Comparison of ENCODE assay signal across 8 mouse cellular contexts in the genomic region with DNA sequence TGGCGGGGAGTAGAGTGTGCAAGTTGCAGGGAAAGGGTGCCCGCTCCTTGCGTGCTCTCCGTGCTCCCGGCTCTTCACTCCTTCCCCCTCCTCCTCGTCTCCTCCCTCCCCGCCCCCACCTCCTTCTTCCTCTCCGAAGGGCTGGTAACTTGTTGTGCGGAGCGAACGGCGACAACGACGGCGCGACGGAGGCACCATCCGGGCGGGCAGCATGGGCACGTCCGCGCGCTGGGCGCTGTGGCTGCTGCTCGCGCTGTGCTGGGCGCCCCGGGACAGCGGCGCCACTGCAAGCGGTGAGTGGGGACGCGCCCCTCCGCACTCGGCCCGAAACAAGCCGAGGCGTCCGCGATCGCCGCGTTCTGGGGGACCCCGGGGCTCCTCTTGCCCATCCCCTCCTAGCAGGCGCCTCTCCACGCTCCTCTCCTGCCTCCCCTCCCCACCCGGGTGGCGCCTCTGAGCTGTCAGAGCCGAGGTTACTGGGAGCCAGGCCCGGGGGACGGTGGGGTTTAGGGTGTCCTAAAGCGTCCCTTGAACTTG. TPM values are rescaled to one million over a fixed set of nuclear protein-coding genes. Genes with fewer than 3 reads are reported as not detected.
DNase-seq lines count a peak whose midpoint lies in the region; ATAC-seq and TF ChIP-seq lines count a peak whose summit lies in the region.

No protein-coding gene starts in this region.

- no peak overlapping the region for H3K27ac ChIP-seq in ES-E14 (ENCODE audit: insufficient read depth, low read depth, low read length, poor library complexity, severe bottlenecking)
- peak overlapping the region; percentile 98 for H3K27ac ChIP-seq in brown adipose tissue, adult 24 weeks (replicated peaks; ENCODE audit: low read depth, low read length)
- peak overlapping the region; percentile 93 for H3K27ac ChIP-seq in forebrain, embryonic 14.5 days (ENCODE audit: low read depth, low read length)
- peak overlapping the region; percentile 91 for H3K27ac ChIP-seq in heart, postnatal 0 days (ENCODE audit: low read depth)
- no peak overlapping the region for H3K27ac ChIP-seq in liver, postnatal 0 days (ENCODE audit: low read depth)

- peaks cover 0 to 4% of the 10 kb centered on the region in 2 experiments; a peak in 2 of 4 replicates for H3K4me1 ChIP-seq in ES-E14 (ENCODE audit: control insufficient read depth in 2 of 2, insufficient read depth in 2 of 2, low read length in 2 of 2, poor library complexity in 1 of 2)
- 0 out of 2 replicates have a peak, but pooled peaks cover 3% of the 10 kb centered on the region for H3K4me1 ChIP-seq in brown adipose tissue, adult 24 weeks (ENCODE audit: control insufficient read depth, insufficient read depth, insufficient read length, low read length)
- H3K4me1 ChIP-seq in forebrain, embryonic 14.5 days (ENCODE audit: control insufficient read depth, insufficient read depth, low read length), result peaks cover 10% of the 10 kb centered on the region; the same call in 1 of the 2 replicates
- peaks cover 12% of the 10 kb centered on the region; the same call in 1 of the 2 replicates for H3K4me1 ChIP-seq in heart, postnatal 0 days (ENCODE audit: control insufficient read depth, insufficient read depth)
- peaks cover 4% of the 10 kb centered on the region; the same call in 1 of the 2 replicates for H3K4me1 ChIP-seq in liver, postnatal 0 days (ENCODE audit: insufficient read depth)

- TF ChIP-seq CTCF in heart, postnatal 0 days (IDR thresholded peaks at IDR 0.05; ENCODE audit: low read depth), result no peak
- TF ChIP-seq CTCF in liver, postnatal 0 days (IDR thresholded peaks at IDR 0.05; ENCODE audit: low read depth), result no peak

- TF ChIP-seq EP300 in heart, postnatal 0 days (IDR thresholded peaks at IDR 0.05; ENCODE audit: low read depth), result no peak
- no peak for TF ChIP-seq EP300 in liver, postnatal 0 days (IDR thresholded peaks at IDR 0.05; ENCODE audit: low read depth)

- DNase-seq in ES-E14 (ENCODE audit: low read depth, low spot score), result peak; percentile 21
- DNase-seq in forebrain, embryonic 14.5 days (ENCODE audit: low spot score), result peak; percentile 83
- peak; percentile 57 for DNase-seq in heart, postnatal 0 days (ENCODE audit: low spot score)
- DNase-seq in kidney, postnatal 4 days, result peak; percentile 66 to 79
- DNase-seq in liver, postnatal 0 days, result peak; percentile 35
- DNase-seq in ovary, adult 18-20 months (ENCODE audit: low spot score), result peak; percentile 9
- DNase-seq in urinary bladder, postnatal 36 days (ENCODE audit: low spot score in 2 of 2), result peak; percentile 25 to 36

- no peaks in the 10 kb centered on the region for H3K36me3 ChIP-seq in ES-E14 (ENCODE audit: control insufficient read depth, insufficient read depth, low read length, poor library complexity, severe bottlenecking)
- H3K36me3 ChIP-seq in forebrain, embryonic 14.5 days (ENCODE audit: control insufficient read depth, insufficient read depth, low read length), result no peaks in the 10 kb centered on the region
- no peaks in the 10 kb centered on the region for H3K36me3 ChIP-seq in heart, postnatal 0 days (replicated peaks; ENCODE audit: control insufficient read depth, insufficient read depth, low read length)
- no peaks in the 10 kb centered on the region for H3K36me3 ChIP-seq in liver, postnatal 0 days (replicated peaks; ENCODE audit: insufficient read depth, low read length)

- in situ Hi-C loops in ES-E14 (cut with MboI; ENCODE audit: low sequenced_read_pairs in 2 of 2, unreplicated experiment in 2 of 2), result no loop called here

- ATAC-seq in forebrain, embryonic 14.5 days, result peak; percentile 73
- peak; percentile 34 for ATAC-seq in heart, postnatal 0 days (ENCODE audit: insufficient read depth, low read depth)
- ATAC-seq in liver, postnatal 0 days, result peak; percentile 38

- H3K4me3 ChIP-seq in ES-E14 (ENCODE audit: insufficient read depth in 1 of 2, low read depth in 1 of 2, low read length in 2 of 2, poor library complexity in 1 of 2, severe bottlenecking in 1 of 2), result peak overlapping the region; percentile 73 to 92
- H3K4me3 ChIP-seq in brown adipose tissue, adult 24 weeks (ENCODE audit: insufficient read depth, low read depth, low read length), result peak overlapping the region; percentile 74
- H3K4me3 ChIP-seq in forebrain, embryonic 14.5 days (ENCODE audit: low read depth, low read length), result peak overlapping the region; percentile 78
- H3K4me3 ChIP-seq in heart, postnatal 0 days (ENCODE audit: low read depth, low read length), result peak overlapping the region; percentile 81
- H3K4me3 ChIP-seq in liver, postnatal 0 days (ENCODE audit: low read depth, low read length), result peak overlapping the region; percentile 52

- H3K9me3 ChIP-seq in ES-E14 (ENCODE audit: control insufficient read depth, insufficient read depth, low read depth, low read length), result no peaks in the 10 kb centered on the region
- H3K9me3 ChIP-seq in forebrain, embryonic 14.5 days (replicated peaks; ENCODE audit: control insufficient read depth, low read length), result no peaks in the 10 kb centered on the region
- H3K9me3 ChIP-seq in heart, postnatal 0 days (replicated peaks; ENCODE audit: control insufficient read depth, low read length), result no peaks in the 10 kb centered on the region
- H3K9me3 ChIP-seq in liver, postnatal 0 days (ENCODE audit: low read length), result no peaks in the 10 kb centered on the region

- peak overlapping the region; percentile 77; the same call in 1 of the 2 replicates for H3K9ac ChIP-seq in ES-E14 (ENCODE audit: insufficient read depth, low read depth, low read length, poor library complexity, severe bottlenecking)
- H3K9ac ChIP-seq in forebrain, embryonic 14.5 days (ENCODE audit: low read length), result peak overlapping the region; percentile 87
- peak overlapping the region; percentile 87 for H3K9ac ChIP-seq in heart, postnatal 0 days (replicated peaks; ENCODE audit: low read depth, low read length)
- peak overlapping the region; percentile 21; the same call in 1 of the 2 replicates for H3K9ac ChIP-seq in liver, postnatal 0 days (replicated peaks)

- no peaks in the 10 kb centered on the region for H3K27me3 ChIP-seq in forebrain, embryonic 14.5 days (replicated peaks; ENCODE audit: control insufficient read depth, insufficient read depth, low read length)
- no peaks in the 10 kb centered on the region for H3K27me3 ChIP-seq in heart, postnatal 0 days (ENCODE audit: control insufficient read depth, insufficient read depth, low read length)
- H3K27me3 ChIP-seq in liver, postnatal 0 days (ENCODE audit: insufficient read depth, low read length), result peaks cover 31% of the 10 kb centered on the region

- peak overlapping the region; percentile 84 for H3K4me2 ChIP-seq in forebrain, embryonic 14.5 days (ENCODE audit: low read length)
- H3K4me2 ChIP-seq in heart, postnatal 0 days (ENCODE audit: low read depth, low read length), result peak overlapping the region; percentile 97
- H3K4me2 ChIP-seq in liver, postnatal 0 days (ENCODE audit: low read depth, low read length), result peak overlapping the region; percentile 89

- under 1% methylated on average over 51 of the region's 52 CpGs for WGBS in forebrain, embryonic 14.5 days
- WGBS in heart, postnatal 0 days, result 2% methylated on average over 42 of the region's 52 CpGs
- under 1% methylated on average over 50 of the region's 52 CpGs for WGBS in liver, postnatal 0 days (ENCODE audit: insufficient replicate concordance)

TF ChIP-seq in ES-E14, 5 proteins besides CTCF, POLR2A, EP300 and RAD21:
- no peak for TF ChIP-seq MAFK (IDR thresholded peaks at IDR 0.05; ENCODE audit: insufficient read depth, low read depth, low read length)
- no peak for TF ChIP-seq ZC3H11A (IDR thresholded peaks at IDR 0.05; ENCODE audit: borderline replicate concordance, low read depth, low read length)
- no peak for TF ChIP-seq CHD2 (IDR thresholded peaks at IDR 0.05; ENCODE audit: low read depth, low read length)
- TF ChIP-seq HCFC1 (IDR thresholded peaks at IDR 0.05; ENCODE audit: borderline replicate concordance, insufficient read depth, low read length), result no peak
- no peak for TF ChIP-seq ZNF384 (IDR thresholded peaks at IDR 0.05; ENCODE audit: low read depth, low read length)

RNA-seq across cellular contexts. Expression of gene Vldlr, which starts 1.2 kb away (rescaled TPM):
- 4.6 and 7.5 TPM in 2 replicates for total RNA-seq in ES-E14 (2012; rRNA removed)
- polyA plus RNA-seq in brown adipose tissue, adult 24 weeks (2012; ENCODE audit: insufficient read depth, insufficient read length, missing spikeins), result 60.6 and 66.9 TPM in 2 replicates
- 25.5 and 32.6 TPM in 2 replicates for polyA plus RNA-seq in forebrain, embryonic 14.5 days (2014; fragmentation: Nextera tagmentation; extraction: Ambion mirVana)
- 104 and 107 TPM in 2 replicates for total RNA-seq in heart, postnatal 0 days (2014; rRNA removed; ENCODE audit: low replicate concordance)
- 38.6 and 40.0 TPM in 2 replicates for polyA plus RNA-seq in heart, postnatal 0 days (2015; fragmentation: Nextera tagmentation; extraction: Ambion mirVana)
- 0.96 and 1.2 TPM in 2 replicates for polyA plus RNA-seq in liver, postnatal 0 days (2015; fragmentation: Nextera tagmentation; extraction: Ambion mirVana)

Comparison
In these comparisons a context has a peak if more than half of its experiments do, and no peak if none do; other contexts are left out.
1. DNase-seq: peak in every context shown above with its lines; median percentile 83 in forebrain, embryonic 14.5 days; 72 in kidney, postnatal 4 days; 57 in heart, postnatal 0 days; 35 in liver, postnatal 0 days; 30 in urinary bladder, postnatal 36 days; 21 in ES-E14; 9 in ovary, adult 18-20 months.
2. H3K27ac ChIP-seq: peak in brown adipose tissue, adult 24 weeks (single experiment), forebrain, embryonic 14.5 days (single experiment) and heart, postnatal 0 days (single experiment); none in ES-E14 (single experiment) and liver, postnatal 0 days (single experiment).
3. H3K9ac ChIP-seq: peak in every context shown above with its lines; median percentile 87 in forebrain, embryonic 14.5 days; 87 in heart, postnatal 0 days; 77 in ES-E14; 21 in liver, postnatal 0 days.
4. RNA of gene Vldlr, which starts 1.2 kb away (polyA plus RNA-seq): 60.6 to 66.9 TPM in brown adipose tissue, adult 24 weeks, 38.6 to 40.0 TPM in heart, postnatal 0 days and 25.5 to 32.6 TPM in forebrain, embryonic 14.5 days; 0.96 to 1.2 TPM in liver, postnatal 0 days; every median in the first group is over 10 times any median in the second.
5. Peak in every context shown above with its lines, with median percentiles within 50 percentile points of each other: H3K4me3 ChIP-seq, ATAC-seq and H3K4me2 ChIP-seq.